Mouse (Mus musculus): ENCODE results near the gene Ddx11. TPM values are rescaled to one million over a fixed set of nuclear protein-coding genes. Genes with fewer than 3 reads are reported as not detected.

Ddx11 gene
- polyA plus RNA-seq (2012; rRNA removed), result 2.6 and 2.8 TPM in 2 replicates

GRCm38 (mm10) chr17:66123066-66123815 lies at the start of gene Ddx11:
TSS of gene Ddx11 (plus strand) at chr17:66123520.
- DNase-seq (ENCODE audit: low read depth), result no peak

DNA sequence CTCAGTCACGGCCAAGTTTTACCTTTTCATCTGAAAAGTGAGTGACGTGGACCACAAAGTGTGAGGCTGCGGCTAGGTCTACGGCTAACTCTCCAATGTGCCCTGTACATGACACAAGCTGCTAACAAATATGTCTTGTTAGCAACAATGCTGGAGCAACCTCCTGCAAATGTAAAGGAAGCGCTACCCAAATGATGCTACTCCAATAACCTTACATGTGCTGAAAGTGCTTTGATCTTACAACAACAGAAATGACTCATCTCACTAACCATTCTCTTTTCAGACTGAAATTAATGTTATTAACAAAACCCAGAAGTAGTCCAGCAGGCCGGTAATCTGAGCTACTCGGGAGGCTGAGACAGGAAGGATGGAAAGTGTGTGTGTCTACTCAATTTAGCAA lies 49.3 kb upstream of the Ddx11 start:
- no peak for DNase-seq (ENCODE audit: low read depth)

DNA sequence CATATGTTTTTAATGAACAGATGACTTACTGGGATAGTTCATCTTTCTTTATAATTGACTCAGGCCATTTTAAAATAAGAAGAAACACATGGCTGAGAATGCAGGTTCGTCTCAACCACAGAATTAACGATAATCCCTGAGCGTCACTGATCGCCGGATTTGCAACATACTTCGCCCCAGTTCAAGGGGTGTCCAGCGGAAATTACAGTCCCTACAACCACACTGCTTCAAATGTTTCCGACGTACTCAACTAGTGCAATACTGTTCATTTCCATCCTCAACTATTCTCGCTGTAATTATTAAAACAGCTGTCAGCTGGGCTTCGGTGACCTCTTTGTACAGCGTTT lies 47.5 kb upstream of the Ddx11 start:
- DNase-seq (ENCODE audit: low read depth), result no peak

DNA sequence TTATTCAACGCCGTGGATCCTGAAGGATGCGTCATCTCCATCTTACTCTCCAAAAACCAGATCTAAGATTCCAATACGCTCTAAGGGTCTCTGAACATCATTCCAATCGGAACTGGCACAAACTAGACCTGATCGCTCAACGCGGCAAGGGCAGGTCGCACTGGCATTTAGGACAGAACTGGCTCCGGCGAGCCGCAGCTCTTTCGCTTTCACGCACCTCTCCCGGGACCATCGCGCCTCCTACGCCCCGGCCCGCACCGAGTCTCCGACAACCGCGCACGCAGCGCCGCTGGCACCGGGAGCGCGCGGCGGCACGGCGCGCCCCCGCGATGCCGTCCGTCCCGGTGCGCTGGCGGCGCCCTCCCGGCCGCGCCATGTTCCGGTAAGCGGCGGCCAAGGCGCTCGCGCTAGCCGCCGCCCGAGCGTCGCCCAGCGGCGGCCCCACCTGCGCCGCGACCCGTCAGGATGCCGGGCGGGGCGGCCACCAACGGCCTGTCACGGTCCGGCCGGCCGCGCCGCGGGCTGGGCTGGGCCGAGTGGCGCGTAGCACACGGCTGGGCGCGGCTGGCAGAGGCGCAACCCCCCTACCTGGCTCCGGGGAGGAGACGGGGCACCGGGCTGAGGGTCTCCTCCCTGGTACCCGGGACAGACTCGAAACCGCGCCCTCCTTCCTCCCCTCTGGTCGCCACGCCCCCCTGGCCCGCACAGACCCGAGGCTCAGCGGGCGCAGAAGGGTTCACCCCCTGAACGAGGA lies 47.0 kb upstream of the Ddx11 start:
- no peak for DNase-seq (ENCODE audit: low read depth)

DNA sequence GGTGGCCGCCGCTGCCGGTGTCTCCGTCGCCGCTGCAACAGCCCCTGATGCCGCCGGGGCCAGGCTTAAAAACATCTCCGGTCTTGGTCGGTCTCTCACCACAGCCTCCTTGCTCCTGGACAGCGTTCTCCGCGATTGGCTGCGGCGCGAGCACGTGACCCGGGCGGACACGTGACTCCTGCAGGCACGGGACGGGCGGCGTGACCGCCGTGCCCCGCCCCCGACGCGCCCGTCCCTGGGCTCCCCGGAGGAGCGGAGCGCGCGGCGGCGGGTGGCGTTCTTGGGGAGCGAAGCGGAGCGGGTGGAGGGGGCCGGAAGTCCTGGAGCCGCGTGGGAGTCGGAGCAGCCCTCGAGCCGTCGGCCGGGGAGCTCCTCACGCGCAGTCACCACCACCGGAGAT lies 46.4 kb upstream of the Ddx11 start, which contains the start of gene Ankrd12:
Gene Ankrd12, minus strand, starts transcription at position 156 of the 400 bp plus-strand sequence.
- DNase-seq (ENCODE audit: low read depth), result no peak

- no peak for DNase-seq (ENCODE audit: low read depth)
These were observed 45.9 kb upstream of the Ddx11 start for GRCm38 (mm10) chr17:66077437-66077850.

DNA sequence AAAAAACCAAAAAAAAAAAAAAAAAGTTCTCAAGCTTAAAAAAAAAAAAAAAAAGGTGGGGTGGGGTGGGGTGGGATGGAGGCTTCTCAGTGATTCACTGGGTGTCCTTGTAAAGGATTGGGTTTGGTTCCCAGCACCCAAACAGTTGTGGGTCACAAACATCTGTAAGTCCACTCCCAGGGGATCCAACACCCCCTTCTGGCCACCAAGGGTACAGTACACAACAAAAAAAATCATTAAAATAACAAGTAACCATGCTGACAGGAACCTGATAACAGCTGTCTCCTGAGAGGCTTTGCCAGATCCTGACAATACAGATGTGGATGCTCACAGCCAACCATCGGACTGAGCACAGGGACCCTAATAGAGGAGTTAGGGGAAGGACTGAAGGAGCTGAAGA lies 38.8 kb upstream of the Ddx11 start:
- DNase-seq (ENCODE audit: low read depth), result no peak

GRCm38 (mm10) chr17:66085038-66085437 lies 38.3 kb upstream of the Ddx11 start:
- DNase-seq (ENCODE audit: low read depth), result no peak

- DNase-seq (ENCODE audit: low read depth), result no peak
These were observed 33.1 kb upstream of the Ddx11 start for GRCm38 (mm10) chr17:66090251-66090650.

DNA sequence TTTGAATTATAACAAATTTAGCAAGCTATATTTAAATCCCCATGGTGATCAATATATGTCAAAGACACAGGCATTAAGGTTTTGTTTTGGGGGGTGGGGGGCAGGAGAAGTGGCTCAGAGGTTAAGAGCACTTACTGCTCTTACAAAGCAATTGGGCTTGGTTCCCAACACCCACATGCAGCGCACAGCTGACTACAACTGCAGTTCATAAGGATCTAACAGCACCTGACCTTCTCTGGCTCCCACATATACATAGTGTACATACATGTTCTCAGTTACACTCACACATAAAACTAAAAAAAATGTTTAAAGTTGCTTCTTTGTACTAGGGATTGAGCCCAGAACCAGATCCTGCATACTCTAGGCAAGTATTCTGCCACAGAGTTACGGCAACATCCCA lies 31.9 kb upstream of the Ddx11 start:
- DNase-seq (ENCODE audit: low read depth), result no peak

- no peak for DNase-seq (ENCODE audit: low read depth)
These were observed 31.3 kb upstream of the Ddx11 start for GRCm38 (mm10) chr17:66092065-66092464.

- DNase-seq (ENCODE audit: low read depth), result no peak
These were observed 30.7 kb upstream of the Ddx11 start for GRCm38 (mm10) chr17:66092664-66093063.

DNA sequence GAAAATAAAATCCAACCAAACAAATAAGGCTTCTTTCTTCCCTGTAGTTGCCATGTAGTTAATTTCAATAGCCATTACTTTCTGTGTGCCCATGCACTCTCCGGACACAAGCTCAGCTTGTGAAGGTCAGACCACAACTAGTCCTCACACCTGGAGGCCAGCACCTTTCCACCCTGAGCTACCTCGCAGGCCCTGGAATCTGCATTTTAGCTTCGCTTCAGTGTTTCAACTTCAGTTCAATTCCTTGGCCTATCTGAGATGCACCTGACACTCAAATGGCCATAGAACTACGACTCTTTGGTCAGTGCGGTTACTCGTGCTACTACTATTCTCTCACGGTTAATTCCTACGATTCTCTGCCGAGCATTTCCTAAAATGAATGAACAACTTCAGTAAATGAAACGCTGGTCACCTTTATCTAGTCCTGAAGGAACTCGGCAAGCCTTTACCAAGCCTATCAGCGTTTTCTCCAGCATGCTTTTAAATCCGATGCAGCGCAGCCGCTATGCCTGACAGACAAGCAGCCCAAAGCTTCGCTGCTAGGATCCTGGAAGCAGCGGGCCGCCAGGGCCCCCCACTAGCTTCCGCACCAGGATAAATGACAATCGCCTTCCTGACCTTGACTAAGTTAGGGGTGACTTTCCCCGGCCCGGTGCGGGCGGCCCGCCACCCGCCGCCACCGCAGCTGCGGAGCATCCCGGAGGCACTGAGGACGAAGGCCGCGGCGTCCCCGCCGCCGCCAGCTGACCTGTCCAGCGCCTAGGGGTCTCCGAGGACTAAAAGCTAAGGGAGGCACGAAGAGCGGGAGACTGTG lies 22.5 kb upstream of the Ddx11 start:
- no peak for DNase-seq (ENCODE audit: low read depth)

GRCm38 (mm10) chr17:66101380-66102330 lies 21.7 kb upstream of the Ddx11 start, which contains the start of gene Ndufv2:
TSS of gene Ndufv2 (minus strand) at chr17:66101559.
- DNase-seq (ENCODE audit: low read depth), result no peak

GRCm38 (mm10) chr17:66104076-66104475 lies 19.2 kb upstream of the Ddx11 start:
- DNase-seq (ENCODE audit: low read depth), result no peak

DNA sequence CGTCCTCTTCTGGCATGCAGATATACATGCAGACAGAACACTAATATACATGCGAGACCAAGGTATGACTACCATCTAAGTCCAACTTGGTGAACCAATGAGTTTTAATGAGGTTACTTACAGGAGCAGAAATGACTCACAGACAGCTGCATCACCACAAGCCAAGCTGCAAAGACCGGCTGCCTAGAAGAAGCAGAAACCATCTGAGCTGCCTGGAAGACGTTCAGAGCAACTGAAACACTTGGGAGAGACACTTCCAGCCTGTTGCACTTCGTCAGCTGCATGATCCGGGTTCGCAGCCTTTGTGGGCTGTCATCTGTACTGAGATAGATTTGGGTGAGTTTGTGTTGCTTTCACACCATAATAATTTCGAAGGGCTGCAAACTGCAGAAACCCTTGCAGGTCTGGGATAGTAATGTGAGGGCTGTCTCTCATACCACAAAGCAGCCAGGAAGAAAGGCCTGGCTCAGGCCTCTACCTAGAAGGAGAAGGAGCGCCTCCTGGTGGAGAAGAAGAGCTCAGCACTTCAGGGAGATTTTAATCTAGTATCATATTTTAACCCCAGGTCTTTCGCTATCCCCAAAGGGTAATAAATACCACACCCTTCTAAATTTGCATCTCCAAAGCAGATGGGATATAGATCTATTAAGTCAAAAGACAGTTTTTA lies 16.6 kb upstream of the Ddx11 start:
- DNase-seq (ENCODE audit: low read depth), result no peak

DNA sequence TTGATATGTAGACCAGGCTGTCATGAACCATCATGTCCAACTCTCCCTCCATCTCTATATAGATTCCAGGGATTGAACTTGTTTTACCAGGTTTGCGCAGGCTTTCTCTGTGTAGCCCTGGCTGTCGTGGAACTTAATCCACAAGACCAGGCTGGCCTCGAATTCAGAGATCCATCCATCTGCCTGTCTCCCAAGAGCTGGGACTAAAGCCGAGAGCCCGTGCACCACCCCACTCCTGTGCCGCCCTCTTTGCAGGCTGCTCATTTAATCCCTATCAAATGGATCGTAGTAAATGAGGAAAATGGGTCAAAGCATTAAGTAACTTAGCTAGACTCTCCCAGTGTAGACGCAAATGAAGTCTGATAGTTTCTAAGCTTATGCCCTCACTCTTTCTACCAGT lies 15.9 kb upstream of the Ddx11 start:
- no peak for DNase-seq (ENCODE audit: low read depth)

GRCm38 (mm10) chr17:66108198-66108597 lies 15.1 kb upstream of the Ddx11 start:
- no peak for DNase-seq (ENCODE audit: low read depth)

DNA sequence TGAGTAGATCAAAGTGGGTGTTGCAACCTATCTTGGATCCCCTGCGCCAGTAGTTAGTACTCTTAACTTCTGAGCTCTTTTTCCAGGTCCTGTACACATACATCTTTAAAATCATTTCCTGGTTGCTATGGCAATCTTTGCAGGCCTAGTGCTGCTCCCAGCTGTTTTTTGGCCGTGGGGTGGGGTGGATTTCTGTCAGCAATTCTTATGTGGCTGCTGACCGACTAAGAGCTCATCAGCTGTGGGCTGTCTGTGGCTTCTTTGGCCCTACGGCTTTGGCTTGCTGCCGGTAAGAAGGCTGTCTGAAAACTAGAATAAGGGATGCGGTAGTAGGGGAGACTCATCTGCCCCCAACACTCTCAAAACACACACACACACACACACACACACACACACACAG lies 12.6 kb upstream of the Ddx11 start:
- no peak for DNase-seq (ENCODE audit: low read depth)

- DNase-seq (ENCODE audit: low read depth), result no peak
These were observed 11.8 kb upstream of the Ddx11 start, which contains the start of gene Washc1 for GRCm38 (mm10) chr17:66111402-66111959. TSS of gene Washc1 (plus strand) at chr17:66111545.

Data from gonadal fat pad, adult 2 months (tissue).